Mouse (Mus musculus) G1E (cell line): ENCODE measurements around the gene Olfr801.

ENCODE experiments used
- CTCF ChIP-seq: IDR thresholded peaks from 2 replicates; pipeline ENCODE4 v1.5.1; 2012; ENCODE audit warnings: low read depth, low read length, inconsistent platforms, mixed read lengths
- GATA1 ChIP-seq: IDR thresholded peaks from 2 replicates; pipeline ENCODE4 v1.6.1; 2012; ENCODE audit warnings: borderline replicate concordance, low read length, inconsistent platforms, mixed read lengths
- GATA2 ChIP-seq: IDR thresholded peaks from 2 replicates; pipeline ENCODE4 v1.6.1; 2012; ENCODE audit warnings: low read depth, low read length, inconsistent platforms, borderline replicate concordance
- TAL1 ChIP-seq: conservative IDR thresholded peaks from 2 replicates; pipeline ENCODE4 v1.6.1; 2012; ENCODE audit warnings: low read depth, low read length, inconsistent platforms, mixed read lengths

- no peak for TF ChIP-seq CTCF
- no peak for TF ChIP-seq TAL1
- TF ChIP-seq GATA1 = no peak
- TF ChIP-seq GATA2 = no peak
These were observed 14.4 kb upstream of the Olfr801 start, which contains the start of gene Olfr802 for GRCm38 (mm10) chr10:129688069-129688468.
